Mouse (Mus musculus): ENCODE results near the gene Tent4a. TPM values are rescaled to one million over a fixed set of nuclear protein-coding genes. Genes with fewer than 3 reads are reported as not detected.
A peak's percentile ranks its signal among the peaks of the same experiment; 100 is the strongest.

Tent4a gene
- polyA plus RNA-seq, 1 experiment from 2014 or later: 7.4 TPM

DNA sequence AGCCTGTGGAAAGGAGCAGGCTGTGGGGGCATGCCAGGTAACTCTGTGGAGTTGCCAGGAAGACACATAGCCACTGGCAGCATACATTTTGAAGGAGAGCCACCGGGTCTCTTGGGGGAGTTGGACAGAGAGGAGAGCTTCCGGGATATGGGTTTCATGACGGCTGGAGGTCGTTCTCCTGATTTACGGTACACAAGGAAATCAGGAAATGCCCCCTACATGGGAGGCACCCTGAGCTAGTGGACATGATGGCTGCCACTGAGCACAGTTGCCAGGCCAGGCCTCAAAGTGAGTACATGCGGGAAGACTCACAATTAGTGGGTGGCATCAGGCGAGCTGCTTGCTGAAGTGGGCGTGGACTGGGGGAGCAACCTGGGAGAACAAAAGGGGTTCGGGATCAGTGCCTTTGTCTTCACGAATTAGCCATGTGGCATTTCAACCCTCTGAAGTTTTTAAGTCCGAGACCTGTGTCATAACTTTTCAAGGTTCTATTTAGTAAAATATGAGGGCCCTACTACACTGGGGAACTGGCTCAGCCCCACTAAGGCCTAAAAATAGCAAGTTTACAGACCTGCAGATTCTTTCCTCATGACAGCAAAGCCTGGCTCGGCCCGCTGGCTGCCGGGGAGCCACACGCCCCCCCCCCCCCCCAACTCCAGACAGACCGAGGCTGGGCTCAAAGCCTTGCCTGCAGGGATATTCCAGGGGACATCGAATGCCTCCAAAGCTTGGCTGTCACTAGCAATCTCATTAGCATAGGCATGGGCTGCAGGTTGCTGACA, 8.3 kb upstream of the Tent4a start:
- H3K4me3 ChIP-seq (replicated peaks): no peak overlapping the region
- H3K9ac ChIP-seq: no peak overlapping the region
- 31% methylated on average over 17 of the region's 17 CpGs for WGBS
- H3K27me3 ChIP-seq: peaks cover 24% of the 10 kb centered on the region
- no peaks in the 10 kb centered on the region for H3K36me3 ChIP-seq (replicated peaks)
- ATAC-seq (ENCODE audit: low FRiP score): no peak
- no peaks in the 10 kb centered on the region for H3K9me3 ChIP-seq
- H3K27ac ChIP-seq: no peak overlapping the region
- peaks cover 29% of the 10 kb centered on the region for H3K4me1 ChIP-seq
- no peak overlapping the region for H3K4me2 ChIP-seq

DNA sequence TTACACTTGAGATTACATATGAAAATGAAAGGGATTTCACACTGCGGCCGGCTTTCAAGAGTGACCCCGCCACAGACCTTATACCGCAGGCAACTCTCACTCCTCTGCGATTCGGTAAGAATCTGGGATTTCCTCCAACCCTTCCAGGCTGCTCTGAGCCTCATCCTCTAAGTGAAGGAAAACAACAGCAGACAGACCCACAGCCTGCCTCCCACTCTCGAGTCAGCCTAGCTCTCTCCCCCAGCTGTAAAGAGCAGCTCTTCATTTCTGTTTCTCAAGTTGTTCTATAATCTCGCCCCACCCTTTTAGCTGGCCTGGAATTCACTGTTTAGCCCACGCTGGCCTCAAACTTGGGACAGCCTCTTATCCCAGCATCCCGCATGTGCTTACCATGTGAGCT, 7.4 kb upstream of the Tent4a start:
- H3K36me3 ChIP-seq (replicated peaks): no peaks in the 10 kb centered on the region
- H3K4me1 ChIP-seq: peaks cover 29% of the 10 kb centered on the region
- peaks cover 24% of the 10 kb centered on the region for H3K27me3 ChIP-seq
- no peaks in the 10 kb centered on the region for H3K9me3 ChIP-seq
- no peak overlapping the region for H3K4me3 ChIP-seq (replicated peaks)
- no peak overlapping the region for H3K27ac ChIP-seq
- 78% methylated on average over 10 of the region's 10 CpGs for WGBS
- H3K4me2 ChIP-seq: no peak overlapping the region
- no peak overlapping the region for H3K9ac ChIP-seq
- no peak for ATAC-seq (ENCODE audit: low FRiP score)

DNA sequence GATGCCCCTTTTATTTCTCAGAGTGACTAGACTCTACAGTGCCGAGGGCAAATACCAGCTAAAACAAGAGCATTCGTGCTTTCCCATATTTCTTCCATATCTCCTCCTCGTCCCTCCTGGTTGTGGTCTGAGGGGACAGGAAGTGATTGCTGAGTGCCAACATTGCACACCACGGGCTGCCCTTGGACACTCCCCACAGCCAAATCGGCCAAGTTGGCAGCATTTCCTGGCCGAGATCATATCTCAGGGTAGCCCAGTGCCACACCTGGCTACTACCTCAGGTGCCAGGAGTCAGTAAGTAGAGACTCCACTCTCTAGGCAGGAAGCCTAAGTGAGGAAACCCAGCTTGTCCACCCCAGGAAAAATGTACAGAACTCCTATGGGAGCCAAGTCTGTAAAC, 6.8 kb upstream of the Tent4a start:
- Histone ChIP-seq H3K27ac (no peak overlapping the region), H3K36me3 (replicated peaks) (no peaks in the 10 kb centered on the region), H3K27me3 (peaks cover 24% of the 10 kb centered on the region), H3K4me3 (replicated peaks) (no peak overlapping the region), H3K4me1 (peaks cover 29% of the 10 kb centered on the region), H3K9ac (no peak overlapping the region), H3K9me3 (no peaks in the 10 kb centered on the region), H3K4me2 (no peak overlapping the region)
- ATAC-seq (ENCODE audit: low FRiP score): no peak
- WGBS: 94% methylated on average over 6 of the region's 6 CpGs

DNA sequence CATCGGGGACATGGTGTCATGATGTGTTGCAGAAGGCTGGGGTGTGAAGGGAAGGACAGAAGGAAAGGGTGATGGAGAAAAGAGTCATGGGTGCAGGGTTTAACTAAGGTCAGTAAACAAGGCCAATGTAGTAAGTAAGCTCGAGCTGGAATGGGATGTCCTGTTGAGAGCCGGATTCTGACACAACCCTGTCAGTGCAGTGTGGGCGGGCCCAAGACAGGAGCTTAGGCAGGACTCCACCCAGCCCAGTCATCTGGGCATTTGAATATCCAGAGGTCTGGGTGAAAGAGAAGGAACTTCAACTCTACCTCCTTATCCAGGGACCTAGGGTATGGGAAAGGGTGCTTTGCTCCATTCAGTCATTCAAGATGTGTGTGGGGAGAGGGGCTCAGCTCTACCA, 3.9 kb upstream of the Tent4a start:
- Histone ChIP-seq H3K4me1 (peaks cover 32% of the 10 kb centered on the region), H3K36me3 (replicated peaks) (no peaks in the 10 kb centered on the region), H3K4me2 (no peak overlapping the region), H3K27ac (no peak overlapping the region), H3K27me3 (peaks cover 7% of the 10 kb centered on the region; the same call in 1 of the 2 replicates), H3K9ac (no peak overlapping the region), H3K4me3 (replicated peaks) (no peak overlapping the region), H3K9me3 (no peaks in the 10 kb centered on the region)
- 26% methylated on average over 4 of the region's 4 CpGs for WGBS
- no peak for ATAC-seq (ENCODE audit: low FRiP score)

DNA sequence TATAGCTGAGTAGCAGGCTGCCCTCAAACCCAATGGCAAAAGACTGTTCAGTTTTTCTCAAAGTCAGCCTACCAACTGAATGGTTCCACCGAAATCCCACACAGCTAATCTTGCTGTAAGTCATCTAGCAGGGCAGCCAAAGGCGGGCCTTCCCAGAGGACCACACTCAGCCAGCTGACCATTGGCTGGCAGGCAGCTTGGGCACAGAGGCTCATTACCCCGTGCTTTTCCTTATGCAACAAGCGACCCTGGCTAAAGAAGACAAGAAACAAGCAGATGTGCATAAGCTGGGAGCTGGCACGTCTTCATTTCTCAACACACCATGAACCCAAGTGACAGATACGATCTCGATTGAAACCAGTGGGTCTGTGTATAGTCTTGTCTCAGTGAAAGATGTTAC, 2.9 kb upstream of the Tent4a start:
- ATAC-seq (ENCODE audit: low FRiP score): no peak
- 79% methylated on average over 7 of the region's 7 CpGs for WGBS
- peaks cover 5% of the 10 kb centered on the region; the same call in 1 of the 2 replicates for H3K27me3 ChIP-seq

DNA sequence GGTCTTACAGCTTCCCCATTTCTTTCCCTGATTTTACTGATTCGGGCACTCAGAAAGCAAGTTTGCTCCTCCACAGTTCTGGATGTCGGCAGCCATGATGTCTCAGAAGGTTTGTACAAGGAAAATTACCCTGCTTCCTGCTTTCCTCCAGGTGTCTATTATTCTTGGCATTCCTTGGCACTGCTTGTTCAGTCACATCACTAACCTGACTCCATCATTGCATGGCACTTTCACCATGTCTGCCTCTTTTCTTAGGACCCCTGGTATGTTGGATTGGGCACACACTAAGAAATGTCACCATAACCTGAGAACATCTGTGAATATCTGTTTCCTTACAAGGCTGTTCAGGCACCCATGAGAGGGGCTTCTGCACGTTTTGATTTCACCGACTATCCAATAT, 1.6 kb upstream of the Tent4a start:
- ATAC-seq (ENCODE audit: low FRiP score): no peak
- Histone ChIP-seq H3K9me3 (no peaks in the 10 kb centered on the region), H3K9ac (peak overlapping the region; percentile 95; the same call in 1 of the 2 replicates), H3K4me3 (replicated peaks) (no peak overlapping the region), H3K27me3 (0 out of 2 replicates have a peak, but pooled peaks cover 5% of the 10 kb centered on the region), H3K27ac (no peak overlapping the region), H3K4me1 (peaks cover 43% of the 10 kb centered on the region), H3K4me2 (peak overlapping the region; percentile 87), H3K36me3 (replicated peaks) (no peaks in the 10 kb centered on the region)
- 87% methylated on average over 4 of the region's 4 CpGs for WGBS

More for the DNA sequence above, 2.9 kb upstream of the Tent4a start:
- H3K27ac ChIP-seq: no peak overlapping the region
- H3K9ac ChIP-seq: no peak overlapping the region
- H3K4me2 ChIP-seq: no peak overlapping the region
- H3K4me3 ChIP-seq (replicated peaks): no peak overlapping the region
- no peaks in the 10 kb centered on the region for H3K36me3 ChIP-seq (replicated peaks)
- peaks cover 30% of the 10 kb centered on the region for H3K4me1 ChIP-seq
- H3K9me3 ChIP-seq: no peaks in the 10 kb centered on the region

DNA sequence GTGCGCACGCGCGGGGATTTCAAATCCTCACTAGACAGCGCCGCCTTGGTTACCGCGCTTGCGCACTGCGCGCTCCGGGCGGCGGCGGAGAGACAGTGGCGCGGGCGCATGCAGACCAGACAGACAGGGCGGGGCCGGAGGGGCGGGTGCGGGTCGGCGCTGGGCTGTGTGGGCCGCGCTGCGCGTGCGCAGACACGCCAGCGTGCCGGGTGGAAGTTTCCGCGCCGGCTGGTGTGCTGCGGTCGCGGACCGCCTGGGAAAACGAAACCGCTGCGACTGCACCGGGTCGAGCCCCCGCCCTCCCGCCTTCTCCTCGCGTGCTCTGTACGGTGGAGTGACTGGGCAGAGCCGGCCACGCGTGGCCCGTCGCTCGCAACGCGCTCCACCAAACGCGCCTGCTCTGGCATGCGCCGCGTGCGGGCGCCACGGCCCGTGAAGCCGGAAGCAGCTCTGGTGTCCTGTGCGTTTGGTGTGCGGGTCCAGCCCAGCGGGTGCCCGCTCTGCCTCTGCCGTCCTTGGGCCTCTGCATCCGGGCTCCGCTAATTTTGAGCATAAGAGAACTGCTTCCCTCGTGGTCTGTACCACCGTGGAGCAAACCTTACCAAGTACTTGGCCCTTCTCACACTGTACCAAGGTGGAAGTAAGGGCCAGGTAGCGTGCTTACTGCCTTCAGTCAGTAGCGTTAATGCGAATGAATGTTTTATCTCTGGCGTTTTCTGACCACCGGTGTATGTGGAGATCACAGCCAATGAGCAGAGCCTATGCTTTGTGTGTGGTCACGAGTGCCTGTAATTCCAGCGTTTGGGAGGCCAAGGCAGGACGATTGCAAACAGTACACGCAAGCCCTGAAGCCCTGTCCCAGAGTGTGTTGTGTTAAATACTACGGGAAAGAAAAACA, 486 bp upstream of the Tent4a start:
- peaks cover 54% of the 10 kb centered on the region for H3K4me1 ChIP-seq
- ATAC-seq (ENCODE audit: low FRiP score): peak; percentile 95
- under 1% methylated on average over 86 of the region's 86 CpGs for WGBS

DNA sequence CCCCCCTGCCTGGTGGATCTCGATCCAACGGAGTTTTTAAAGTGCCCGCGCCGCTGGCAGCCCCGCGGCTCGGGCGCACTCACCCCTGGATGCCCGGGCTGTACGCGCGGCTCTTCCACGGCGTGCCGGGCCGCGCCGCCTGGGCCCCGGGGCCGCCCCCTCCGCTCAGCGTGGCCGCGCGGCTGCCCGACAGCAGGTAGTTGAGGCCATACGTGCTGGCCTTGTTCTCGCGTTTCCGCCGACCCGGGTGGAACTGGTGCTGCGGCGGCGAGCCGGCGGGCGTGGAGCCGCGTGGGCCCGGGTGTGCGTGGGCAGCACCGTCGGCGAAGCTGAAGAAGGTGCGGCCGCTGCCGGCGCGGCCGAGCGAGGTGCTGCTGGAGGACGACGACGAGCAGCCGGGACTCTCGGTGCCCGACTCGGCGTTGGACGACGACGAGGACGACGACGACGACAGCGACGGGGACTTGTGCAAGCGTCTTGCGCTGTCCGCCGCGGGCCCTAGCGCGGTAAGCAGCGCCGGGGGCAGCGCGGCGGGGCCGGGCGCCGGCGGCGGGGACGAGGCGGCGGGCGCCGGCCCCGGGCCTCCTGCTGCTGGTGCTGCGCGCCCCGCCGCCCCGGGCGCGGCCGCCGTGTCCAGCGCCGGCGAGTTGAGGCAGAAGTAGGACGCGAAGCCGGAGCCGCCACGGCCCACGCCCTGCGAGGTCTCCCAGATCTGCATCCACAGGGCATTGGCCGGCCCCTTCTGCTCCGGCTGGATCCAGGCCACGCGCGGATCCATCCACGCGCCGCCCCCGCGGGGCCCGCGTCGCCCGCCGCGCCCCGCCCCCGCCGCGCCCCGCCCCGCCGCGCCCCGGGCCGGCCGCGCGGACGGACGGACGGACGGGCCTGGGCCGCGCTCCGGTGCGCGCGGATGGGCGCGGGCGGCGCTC, 748 bp downstream of the Tent4a start, which contains the start of gene Nsun2:
Nsun2 (plus strand) TSS at position 342 of the 929 bp plus-strand sequence.
- Histone ChIP-seq H3K27ac (peak within 1 kb of the TSS; percentile 95), H3K9ac (peak within 1 kb of the TSS; percentile 95), H3K4me3 (replicated peaks) (peak within 1 kb of the TSS; percentile 96), H3K27me3 (no peaks in the 10 kb centered on the region), H3K4me1 (peaks cover 57% of the 10 kb centered on the region), H3K4me2 (peak within 1 kb of the TSS; percentile 87), H3K36me3 (replicated peaks) (peaks cover 16% of the 10 kb centered on the region), H3K9me3 (no peaks in the 10 kb centered on the region)
- WGBS: under 1% methylated on average over 103 of the region's 155 CpGs
- ATAC-seq (ENCODE audit: low FRiP score): peak; percentile 1; the same call in 1 of the 2 replicates

More for the DNA sequence above, 486 bp upstream of the Tent4a start:
- peak overlapping the region; percentile 96 for H3K4me3 ChIP-seq (replicated peaks)
- H3K9me3 ChIP-seq: no peaks in the 10 kb centered on the region
- H3K27me3 ChIP-seq: 0 out of 2 replicates have a peak, but pooled peaks cover 5% of the 10 kb centered on the region
- H3K4me2 ChIP-seq: peak overlapping the region; percentile 87
- H3K9ac ChIP-seq: peak overlapping the region; percentile 95
- peaks cover 8% of the 10 kb centered on the region for H3K36me3 ChIP-seq (replicated peaks)
- peak overlapping the region; percentile 95 for H3K27ac ChIP-seq

DNA sequence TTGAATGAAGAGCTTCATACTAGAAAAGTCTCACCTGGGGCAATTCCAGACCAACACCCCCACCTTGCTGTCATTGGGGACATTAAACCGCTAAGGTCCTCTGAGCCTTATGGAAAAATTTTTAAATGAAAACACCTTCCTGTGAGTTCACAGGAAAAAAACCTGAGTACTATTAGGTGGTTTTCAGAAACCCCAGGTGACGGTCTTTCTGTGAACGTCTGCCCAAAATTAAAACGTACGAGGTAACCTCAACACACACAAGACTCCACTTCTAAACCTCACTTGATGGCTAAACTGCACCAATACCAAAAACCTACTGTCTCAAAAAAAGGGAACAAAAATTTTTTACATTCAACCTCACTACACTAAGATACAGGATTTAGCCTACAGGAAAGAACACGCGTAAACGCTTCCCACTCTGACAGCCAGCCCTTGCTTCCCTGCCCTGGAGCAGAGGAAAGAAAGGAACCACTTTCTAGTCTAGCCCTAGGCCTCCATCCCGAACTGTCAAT, 1.5 kb downstream of the Tent4a start:
- Histone ChIP-seq H3K4me2 (peak overlapping the region; percentile 87), H3K36me3 (replicated peaks) (peaks cover 16% of the 10 kb centered on the region), H3K4me3 (replicated peaks) (peak overlapping the region; percentile 96), H3K9ac (peak overlapping the region; percentile 95), H3K27me3 (no peaks in the 10 kb centered on the region), H3K9me3 (no peaks in the 10 kb centered on the region), H3K4me1 (peaks cover 57% of the 10 kb centered on the region), H3K27ac (peak overlapping the region; percentile 95)
- 0% methylated on average over 9 of the region's 9 CpGs for WGBS
- no peak for ATAC-seq (ENCODE audit: low FRiP score)

DNA sequence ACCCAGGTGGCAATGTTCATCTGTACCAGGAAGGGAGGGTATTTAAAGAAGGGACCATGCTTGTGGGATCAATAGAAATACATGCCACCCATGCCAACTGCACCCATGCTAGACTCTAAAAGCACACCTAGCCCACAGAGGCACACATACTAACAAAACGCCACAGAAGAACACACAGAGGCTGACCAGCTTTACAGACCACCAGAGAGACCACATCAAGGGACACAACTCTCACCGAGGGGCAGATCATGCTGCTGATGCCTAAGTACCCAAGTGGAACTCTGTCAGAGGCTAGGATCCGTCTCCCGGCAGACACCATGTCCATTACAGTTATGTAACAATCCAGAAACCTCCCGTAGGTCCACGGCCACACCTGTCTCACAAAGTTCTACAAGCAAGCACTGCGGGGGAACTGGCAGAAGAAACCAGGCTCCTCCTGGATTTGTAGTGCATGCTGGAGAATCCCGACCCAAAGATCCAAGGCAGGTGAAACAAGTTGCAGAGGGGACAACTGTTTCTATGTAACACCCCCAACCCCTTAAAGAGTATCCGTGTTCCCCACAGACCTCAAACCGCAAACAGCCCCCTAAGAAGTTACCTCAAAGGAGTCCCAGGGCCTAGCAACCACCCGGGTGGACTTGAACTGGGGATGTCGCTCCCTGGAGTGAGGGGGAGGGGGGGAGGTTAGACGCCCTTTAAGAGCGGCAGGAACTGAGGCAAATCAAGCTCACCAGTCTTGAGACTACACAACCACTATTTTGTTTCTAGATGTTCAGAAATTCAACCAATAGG, 2.1 kb downstream of the Tent4a start:
- H3K36me3 ChIP-seq (replicated peaks): peaks cover 16% of the 10 kb centered on the region
- peak overlapping the region; percentile 95 for H3K9ac ChIP-seq
- 26% methylated on average over 14 of the region's 14 CpGs for WGBS
- no peaks in the 10 kb centered on the region for H3K27me3 ChIP-seq
- no peaks in the 10 kb centered on the region for H3K9me3 ChIP-seq
- no peak overlapping the region for H3K27ac ChIP-seq
- H3K4me3 ChIP-seq (replicated peaks): peak overlapping the region; percentile 96
- peaks cover 63% of the 10 kb centered on the region for H3K4me1 ChIP-seq
- ATAC-seq (ENCODE audit: low FRiP score): no peak
- peak overlapping the region; percentile 87 for H3K4me2 ChIP-seq

DNA sequence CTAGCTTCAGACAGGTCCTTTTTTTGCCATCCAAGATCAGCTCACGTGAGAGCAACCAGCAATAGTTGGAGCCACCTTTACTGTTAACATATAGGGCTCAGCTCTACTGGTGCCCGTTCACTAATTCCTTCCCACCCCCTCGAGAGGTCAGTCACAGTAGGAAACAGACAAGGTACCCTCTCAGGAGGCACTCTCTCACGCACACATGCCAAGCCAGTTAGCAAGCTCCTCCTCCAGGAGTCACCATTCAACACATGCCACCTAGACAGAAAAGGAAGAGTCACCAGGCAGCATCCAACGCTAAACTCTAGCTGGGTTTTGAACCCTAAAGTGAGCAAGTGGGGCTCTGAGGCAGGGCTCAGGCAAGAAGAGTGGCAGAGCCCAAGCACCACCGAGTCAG, 3.0 kb downstream of the Tent4a start:
- WGBS: 55% methylated on average over 6 of the region's 6 CpGs
- peak overlapping the region; percentile 96 for H3K4me3 ChIP-seq (replicated peaks)
- H3K9ac ChIP-seq: peak overlapping the region; percentile 95; the same call in 1 of the 2 replicates
- peaks cover 16% of the 10 kb centered on the region for H3K36me3 ChIP-seq (replicated peaks)
- peaks cover 71% of the 10 kb centered on the region for H3K4me1 ChIP-seq
- peak overlapping the region; percentile 87 for H3K4me2 ChIP-seq
- H3K27ac ChIP-seq: no peak overlapping the region
- no peaks in the 10 kb centered on the region for H3K27me3 ChIP-seq
- H3K9me3 ChIP-seq: no peaks in the 10 kb centered on the region
- ATAC-seq (ENCODE audit: low FRiP score): no peak

All from forebrain, embryonic 12.5 days (tissue).